Mouse (Mus musculus) testis, adult 2 months (tissue): Measurements from ENCODE around the gene Ficd.

Experiments
- CTCF ChIP-seq: fragments of 200-500 bp; IDR thresholded peaks from 2 replicates; pipeline ENCODE4 v1.5.1; 2012; ENCODE audit warnings: low read depth, mild to moderate bottlenecking, inconsistent platforms, low read length, moderate library complexity; ENCODE audit not compliant: control insufficient read depth, insufficient read depth, insufficient replicate concordance
- POLR2A ChIP-seq: fragments of 200-500 bp; IDR thresholded peaks from 2 replicates; pipeline ENCODE4 v1.6.1; 2012; ENCODE audit warnings: low read depth, mild to moderate bottlenecking, inconsistent platforms, low read length, moderate library complexity; ENCODE audit not compliant: control insufficient read depth

GRCm38 (mm10) chr5:113735023-113735344 lies 619 bp upstream of the Ficd start:
- no peak for TF ChIP-seq CTCF
- TF ChIP-seq POLR2A, result no peak
